Mouse (Mus musculus): ENCODE measurements around the gene Slc27a3. TPM values are rescaled to one million over a fixed set of nuclear protein-coding genes. Genes with fewer than 3 reads are reported as not detected.
A peak's percentile ranks its signal among the peaks of the same experiment; 100 is the strongest.

Gene Slc27a3
- polyA plus RNA-seq, 1 experiment from 2014 or later = 0.58 TPM

DNA sequence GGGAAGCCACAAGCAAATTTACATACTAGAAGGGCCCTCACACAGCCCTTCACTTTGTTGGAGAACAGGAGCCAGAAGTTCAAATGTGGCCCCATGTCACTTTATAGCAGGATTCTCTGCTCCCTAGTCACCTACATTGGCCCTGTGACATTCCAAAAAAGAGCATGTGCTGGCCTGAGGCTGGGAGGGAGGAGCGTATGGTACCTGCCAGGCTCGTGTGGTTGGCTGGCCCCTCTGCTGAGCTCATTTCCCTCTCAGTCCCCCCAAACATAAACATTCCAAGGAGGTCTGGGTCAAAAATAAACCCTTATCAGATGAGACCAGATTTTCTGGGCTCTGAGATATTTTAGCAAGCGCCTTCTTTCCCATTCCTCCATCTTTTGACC is 23.3 kb upstream of the Slc27a3 start:
- Histone ChIP-seq H3K9me3 (ENCODE audit: low read length) (no peaks in the 10 kb centered on the region), H3K4me1 (ENCODE audit: insufficient read depth) (peaks cover 6% of the 10 kb centered on the region), H3K9ac (replicated peaks) (no peak overlapping the region), H3K36me3 (replicated peaks; ENCODE audit: insufficient read depth, low read length) (peaks cover 58% of the 10 kb centered on the region), H3K4me3 (ENCODE audit: low read depth, low read length) (no peak overlapping the region), H3K27ac (ENCODE audit: low read depth) (no peak overlapping the region; the same call in 1 of the 2 replicates), H3K4me2 (ENCODE audit: low read depth, low read length) (no peak overlapping the region), H3K27me3 (ENCODE audit: insufficient read depth, low read length) (no peaks in the 10 kb centered on the region)
- TF ChIP-seq CTCF (IDR thresholded peaks at IDR 0.05; ENCODE audit: low read depth) (no peak), EP300 (IDR thresholded peaks at IDR 0.05; ENCODE audit: low read depth) (no peak)
- DNase-seq (no peak), ATAC-seq (no peak)
- 82% methylated on average over 3 of the region's 3 CpGs for WGBS (ENCODE audit: insufficient replicate concordance)

DNA sequence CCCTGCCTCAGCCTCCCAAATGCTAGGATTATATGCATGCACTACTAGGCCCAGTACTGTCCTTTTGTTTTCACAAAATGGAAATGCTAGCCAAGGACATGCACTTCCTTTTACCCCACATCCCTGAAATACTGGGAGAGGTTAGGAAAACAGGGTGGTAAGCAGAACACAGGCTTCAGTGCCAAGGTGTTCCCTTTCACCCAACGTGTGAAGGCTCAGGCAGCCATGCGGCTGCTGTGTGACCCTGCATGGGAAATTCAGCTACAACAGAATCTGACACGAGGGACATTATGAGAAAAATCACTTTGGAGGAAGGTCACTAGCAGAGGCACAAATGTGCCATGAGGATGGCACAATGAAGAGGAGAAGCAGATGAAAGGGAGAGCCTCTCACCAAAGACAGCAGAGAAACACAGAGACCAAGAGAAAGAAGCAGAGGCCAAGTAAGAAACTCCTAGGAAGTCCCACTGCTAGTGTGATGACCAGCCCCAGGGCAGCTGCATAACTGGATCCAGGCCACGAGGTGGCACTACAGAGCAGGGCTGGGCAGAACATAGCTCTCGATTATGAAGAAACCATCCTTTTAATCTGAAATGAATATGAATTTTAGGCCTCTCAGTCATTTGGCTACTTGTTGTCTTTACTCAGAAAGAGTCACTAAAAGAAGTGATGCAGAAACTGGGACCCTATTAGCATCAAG is 22.7 kb upstream of the Slc27a3 start:
- peak; percentile 79 for DNase-seq
- WGBS (ENCODE audit: insufficient replicate concordance) = 44% methylated on average over 5 of the region's 5 CpGs

DNA sequence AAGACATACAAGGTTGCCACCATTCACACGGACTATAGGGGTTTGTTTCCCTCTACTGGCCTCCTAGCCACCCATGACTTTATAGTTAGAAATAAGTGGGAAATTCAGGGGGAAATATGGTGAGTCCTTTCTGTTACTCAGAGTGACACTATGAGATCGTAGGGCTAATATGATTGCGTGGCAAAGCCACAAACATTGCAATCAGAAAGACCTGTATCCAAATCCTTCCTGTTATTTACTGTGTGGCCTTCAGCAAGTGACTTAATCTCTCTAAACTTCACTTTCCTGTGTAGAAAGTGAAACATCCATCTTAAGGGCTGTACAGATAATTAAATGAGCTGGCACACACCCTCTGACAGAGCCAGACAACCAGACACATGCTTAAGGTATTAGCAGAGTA is 19.0 kb upstream of the Slc27a3 start:
- H3K9ac ChIP-seq (replicated peaks) = no peak overlapping the region; the same call in 1 of the 2 replicates
- no peak for TF ChIP-seq EP300 (IDR thresholded peaks at IDR 0.05; ENCODE audit: low read depth)
- no peak for TF ChIP-seq CTCF (IDR thresholded peaks at IDR 0.05; ENCODE audit: low read depth)
- H3K4me1 ChIP-seq (ENCODE audit: insufficient read depth) = peaks cover 3% of the 10 kb centered on the region
- ATAC-seq = no peak
- H3K27ac ChIP-seq (ENCODE audit: low read depth) = no peak overlapping the region
- H3K27me3 ChIP-seq (ENCODE audit: insufficient read depth, low read length) = no peaks in the 10 kb centered on the region
- peaks cover 79% of the 10 kb centered on the region for H3K36me3 ChIP-seq (replicated peaks; ENCODE audit: insufficient read depth, low read length)
- WGBS (ENCODE audit: insufficient replicate concordance) = 60% methylated on average over 3 of the region's 3 CpGs
- no peak for DNase-seq
- H3K9me3 ChIP-seq (ENCODE audit: low read length) = no peaks in the 10 kb centered on the region
- H3K4me3 ChIP-seq (ENCODE audit: low read depth, low read length) = no peak overlapping the region
- no peak overlapping the region for H3K4me2 ChIP-seq (ENCODE audit: low read depth, low read length)

More for the DNA sequence above, 22.7 kb upstream of the Slc27a3 start:
- peak; percentile 59 for ATAC-seq
- no peak overlapping the region for H3K9ac ChIP-seq (replicated peaks)
- no peak for TF ChIP-seq EP300 (IDR thresholded peaks at IDR 0.05; ENCODE audit: low read depth)
- peak; percentile 93 for TF ChIP-seq CTCF (IDR thresholded peaks at IDR 0.05; ENCODE audit: low read depth)
- H3K4me2 ChIP-seq (ENCODE audit: low read depth, low read length) = no peak overlapping the region
- H3K9me3 ChIP-seq (ENCODE audit: low read length) = no peaks in the 10 kb centered on the region
- no peak overlapping the region for H3K27ac ChIP-seq (ENCODE audit: low read depth)
- H3K4me1 ChIP-seq (ENCODE audit: insufficient read depth) = peaks cover 3% of the 10 kb centered on the region
- peaks cover 61% of the 10 kb centered on the region for H3K36me3 ChIP-seq (replicated peaks; ENCODE audit: insufficient read depth, low read length)
- no peaks in the 10 kb centered on the region for H3K27me3 ChIP-seq (ENCODE audit: insufficient read depth, low read length)
- no peak overlapping the region for H3K4me3 ChIP-seq (ENCODE audit: low read depth, low read length)

DNA sequence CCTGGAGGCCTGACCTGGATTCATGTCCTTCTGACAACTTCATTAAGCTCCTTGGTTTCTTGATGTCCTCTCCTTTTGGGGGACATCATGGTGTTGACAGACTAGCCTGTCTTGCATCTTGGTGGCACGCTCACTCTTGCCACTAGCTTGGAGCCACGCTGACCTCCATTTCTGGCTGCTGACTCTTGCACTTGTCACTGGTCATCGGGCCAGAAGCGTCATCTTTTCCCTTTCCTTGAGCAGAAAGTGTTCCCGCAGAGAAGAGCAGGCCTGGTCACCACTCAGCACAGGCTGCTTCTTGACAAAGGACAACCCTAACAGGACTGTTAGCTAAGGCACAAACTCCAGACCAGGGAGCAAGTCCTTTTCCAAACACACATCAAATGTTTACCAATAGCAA is 16.7 kb upstream of the Slc27a3 start:
- Histone ChIP-seq H3K4me3 (ENCODE audit: low read depth, low read length) (no peak overlapping the region), H3K9ac (replicated peaks) (no peak overlapping the region), H3K36me3 (replicated peaks; ENCODE audit: insufficient read depth, low read length) (peaks cover 87% of the 10 kb centered on the region), H3K27me3 (ENCODE audit: insufficient read depth, low read length) (no peaks in the 10 kb centered on the region), H3K9me3 (ENCODE audit: low read length) (no peaks in the 10 kb centered on the region), H3K4me2 (ENCODE audit: low read depth, low read length) (no peak overlapping the region), H3K27ac (ENCODE audit: low read depth) (no peak overlapping the region), H3K4me1 (ENCODE audit: insufficient read depth) (peaks cover 3% of the 10 kb centered on the region)
- no peak for DNase-seq
- TF ChIP-seq EP300 (IDR thresholded peaks at IDR 0.05; ENCODE audit: low read depth) = no peak
- no peak for TF ChIP-seq CTCF (IDR thresholded peaks at IDR 0.05; ENCODE audit: low read depth)
- no peak for ATAC-seq
- WGBS (ENCODE audit: insufficient replicate concordance) = 94% methylated on average over 5 of the region's 5 CpGs

DNA sequence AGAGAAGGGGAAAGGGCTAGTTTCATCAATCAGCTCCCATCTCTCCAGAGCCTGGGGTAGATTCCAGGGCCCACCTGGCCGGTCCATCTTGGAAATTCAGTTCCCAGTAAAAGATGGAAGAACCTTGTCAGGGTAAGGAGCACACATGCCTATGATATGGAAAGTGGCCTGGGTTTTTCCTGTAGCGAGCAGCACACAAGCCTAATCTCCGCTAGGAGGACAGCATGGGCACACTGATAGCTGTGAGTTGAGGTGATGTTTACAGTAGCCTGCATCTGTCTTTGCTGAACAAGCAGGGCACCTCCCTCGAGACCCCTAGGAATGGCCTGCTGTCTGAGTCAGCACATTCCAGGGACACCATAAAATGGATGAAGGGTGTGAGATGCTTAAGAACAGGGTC is 14.9 kb upstream of the Slc27a3 start:
- ATAC-seq (no peak), DNase-seq (no peak)
- Histone ChIP-seq H3K4me3 (ENCODE audit: low read depth, low read length) (no peak overlapping the region), H3K9me3 (ENCODE audit: low read length) (no peaks in the 10 kb centered on the region), H3K4me2 (ENCODE audit: low read depth, low read length) (no peak overlapping the region), H3K36me3 (replicated peaks; ENCODE audit: insufficient read depth, low read length) (peaks cover 96% of the 10 kb centered on the region), H3K27me3 (ENCODE audit: insufficient read depth, low read length) (no peaks in the 10 kb centered on the region), H3K27ac (ENCODE audit: low read depth) (no peak overlapping the region), H3K4me1 (ENCODE audit: insufficient read depth) (peaks cover 3% of the 10 kb centered on the region), H3K9ac (replicated peaks) (no peak overlapping the region)
- TF ChIP-seq CTCF (IDR thresholded peaks at IDR 0.05; ENCODE audit: low read depth) (no peak), EP300 (IDR thresholded peaks at IDR 0.05; ENCODE audit: low read depth) (no peak)
- 79% methylated on average over 4 of the region's 4 CpGs for WGBS (ENCODE audit: insufficient replicate concordance)

DNA sequence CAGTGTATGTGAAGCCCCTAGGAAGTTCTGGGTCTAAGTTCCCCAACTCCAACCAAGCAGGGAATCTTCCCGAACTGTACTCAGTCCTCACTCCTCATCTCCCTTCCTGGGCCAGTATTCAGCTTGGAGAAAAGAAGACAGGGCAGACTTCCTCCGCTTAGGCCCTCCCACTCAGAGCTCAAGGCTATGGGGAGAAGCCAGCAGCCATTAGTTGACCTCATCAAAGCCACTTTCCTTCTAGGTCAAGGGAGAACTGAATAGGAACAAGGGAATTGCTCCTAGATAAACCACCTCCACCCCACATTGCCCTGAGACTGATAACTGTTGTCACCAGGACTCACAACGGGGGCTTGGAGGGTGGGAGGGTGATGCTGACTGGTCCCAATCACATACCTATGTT is 14.4 kb upstream of the Slc27a3 start:
- no peak overlapping the region for H3K27ac ChIP-seq (ENCODE audit: low read depth)
- H3K4me3 ChIP-seq (ENCODE audit: low read depth, low read length) = no peak overlapping the region
- DNase-seq (no peak), ATAC-seq (no peak)
- H3K4me2 ChIP-seq (ENCODE audit: low read depth, low read length) = no peak overlapping the region
- peaks cover 96% of the 10 kb centered on the region for H3K36me3 ChIP-seq (replicated peaks; ENCODE audit: insufficient read depth, low read length)
- WGBS (ENCODE audit: insufficient replicate concordance) = 80% methylated on average over 3 of the region's 3 CpGs
- TF ChIP-seq CTCF (IDR thresholded peaks at IDR 0.05; ENCODE audit: low read depth) (no peak), EP300 (IDR thresholded peaks at IDR 0.05; ENCODE audit: low read depth) (no peak)
- H3K9me3 ChIP-seq (ENCODE audit: low read length) = no peaks in the 10 kb centered on the region
- H3K4me1 ChIP-seq (ENCODE audit: insufficient read depth) = peaks cover 3% of the 10 kb centered on the region
- no peaks in the 10 kb centered on the region for H3K27me3 ChIP-seq (ENCODE audit: insufficient read depth, low read length)
- no peak overlapping the region for H3K9ac ChIP-seq (replicated peaks)
